Mouse (Mus musculus) intestine, embryonic 14.5 days (tissue): ENCODE data around the gene Gm10985. TPM values are rescaled to one million over a fixed set of nuclear protein-coding genes. Genes with fewer than 3 reads are reported as not detected.

Experiments used
- ATAC-seq: fragments of 200-750 bp; cut with Nextera tagmentation; replicated peaks from 2 replicates; pipeline ENCODE4 v1.8.0; 2017; ENCODE audit warnings: low read depth, moderate number of reproducible peaks, moderate TSS enrichment, moderate library complexity; ENCODE audit not compliant: low FRiP score, low TSS enrichment
- DNase-seq: peaks from one replicate; pipeline ENCODE4 v3.0.0-alpha.2; 2018; ENCODE audit warnings: low spot score
- H3K27ac ChIP-seq: fragments of 300-500 bp; sonication (generic); 2 replicates; pipeline ENCODE4 v1.5.1; 2014; ENCODE audit warnings: low read depth, mild to moderate bottlenecking, control low read depth
- H3K27me3 ChIP-seq: fragments of 300-500 bp; sonication (generic); replicated peaks from 2 replicates; pipeline ENCODE4 v1.6.1; 2014; ENCODE audit warnings: low read length, control low read depth; ENCODE audit not compliant: control insufficient read depth, insufficient read depth
- H3K36me3 ChIP-seq: fragments of 300-500 bp; sonication (generic); 2 replicates; pipeline ENCODE4 v1.6.1; 2014; ENCODE audit warnings: low read length, control low read depth; ENCODE audit not compliant: control insufficient read depth, insufficient read depth
- H3K4me1 ChIP-seq: fragments of 300-500 bp; sonication (generic); replicated peaks from 2 replicates; pipeline ENCODE4 v1.6.1; 2014; ENCODE audit warnings: low read length, control low read depth, mixed read lengths; ENCODE audit not compliant: control insufficient read depth, insufficient read depth
- H3K4me2 ChIP-seq: fragments of 300-500 bp; sonication (generic); 2 replicates; pipeline ENCODE4 v1.6.1; 2014; ENCODE audit warnings: low read length
- H3K4me3 ChIP-seq: fragments of 300-500 bp; sonication (generic); 2 replicates; pipeline ENCODE4 v1.5.1; 2014; ENCODE audit warnings: low read depth, low read length, control low read depth, mixed read lengths
- H3K9ac ChIP-seq: fragments of 300-500 bp; sonication (generic); 2 replicates; pipeline ENCODE4 v1.6.1; 2014; ENCODE audit warnings: mild to moderate bottlenecking, low read length
- H3K9me3 ChIP-seq: fragments of 300-500 bp; sonication (generic); 2 replicates; pipeline ENCODE4 v1.6.1; 2016; ENCODE audit warnings: low read length, control low read depth; ENCODE audit not compliant: control insufficient read depth
- WGBS: fragments of 180-500 bp; shearing (Covaris S2); extraction: QIAGEN DNeasy Blood & Tissue Kit; methylation state at CpG from one replicate; pipeline ENCODE4 v1.1.7; 2014; 5-methylcytosine and 5-hydroxymethylcytosine counted together
- polyA plus RNA-seq: library from polyadenylated mRNA; unstranded; fragments of >200 nt; fragmentation: Nextera tagmentation; extraction: Ambion mirVana; gene quantifications from 2 replicates; pipeline ENCODE4 v1.2.1, GENCODE M21; 2014

Gm10985 gene
- polyA plus RNA-seq = not detected in 2 replicates

DNA sequence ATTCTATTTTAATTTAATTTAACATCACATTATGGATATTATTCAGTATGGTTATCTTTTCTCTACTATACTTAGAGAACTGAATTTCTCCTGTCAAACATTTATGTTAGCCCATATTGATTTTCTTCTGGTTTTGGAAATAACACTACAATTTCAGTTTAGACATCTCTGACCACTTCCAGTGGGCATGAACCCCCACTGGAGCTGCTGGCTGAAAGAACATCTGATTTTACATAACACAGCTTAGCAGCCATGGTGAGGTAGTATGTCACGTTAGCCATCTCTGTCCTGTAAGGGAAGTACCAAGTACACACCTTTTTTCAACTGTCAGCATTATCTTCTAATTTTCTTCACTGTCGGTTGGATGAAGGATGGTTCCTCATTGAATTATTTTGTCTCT, at the start of gene Gm10985:
TSS of gene Gm10985 (plus strand) at position 301 of the 400 bp plus-strand sequence.
- Histone ChIP-seq H3K27me3 (no peaks in the 10 kb centered on the region), H3K4me1 (0 out of 2 replicates have a peak, but pooled peaks cover 3% of the 10 kb centered on the region), H3K9ac (no peak within 1 kb of the TSS), H3K27ac (no peak within 1 kb of the TSS), H3K9me3 (no peaks in the 10 kb centered on the region), H3K36me3 (no peaks in the 10 kb centered on the region), H3K4me3 (no peak within 1 kb of the TSS), H3K4me2 (no peak within 1 kb of the TSS)
- ATAC-seq (no peak), DNase-seq (no peak)
- WGBS = 83% methylated on average over 2 of the region's 2 CpGs

DNA sequence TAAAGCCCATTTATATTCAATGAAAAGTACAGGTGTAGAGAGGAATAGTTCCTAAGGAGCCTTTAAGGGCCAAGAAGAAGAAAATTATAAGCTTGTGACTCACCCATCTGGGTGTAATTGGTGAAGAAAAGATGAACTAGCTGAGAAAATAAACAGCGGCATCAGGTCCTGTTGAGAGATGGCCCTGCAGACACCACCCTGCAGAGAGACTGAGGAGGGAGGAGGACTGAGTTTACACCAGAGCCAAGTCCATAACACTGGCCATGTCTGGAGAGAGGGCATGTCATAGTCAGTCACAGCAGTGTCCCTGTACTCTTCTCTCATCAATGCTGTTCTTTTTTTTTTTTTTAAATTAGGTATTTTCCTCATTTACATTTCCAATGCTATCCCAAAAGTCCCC, 48.0 kb upstream of the Gm10985 start:
- no peak for DNase-seq
- H3K9ac ChIP-seq = no peak overlapping the region
- H3K36me3 ChIP-seq = no peaks in the 10 kb centered on the region
- no peak for ATAC-seq
- no peaks in the 10 kb centered on the region for H3K4me1 ChIP-seq
- H3K4me3 ChIP-seq = no peak overlapping the region
- H3K4me2 ChIP-seq = no peak overlapping the region
- H3K27me3 ChIP-seq = no peaks in the 10 kb centered on the region
- no peak overlapping the region for H3K27ac ChIP-seq
- 88% methylated on average over 1 of the region's 1 CpGs for WGBS
- H3K9me3 ChIP-seq = no peaks in the 10 kb centered on the region

DNA sequence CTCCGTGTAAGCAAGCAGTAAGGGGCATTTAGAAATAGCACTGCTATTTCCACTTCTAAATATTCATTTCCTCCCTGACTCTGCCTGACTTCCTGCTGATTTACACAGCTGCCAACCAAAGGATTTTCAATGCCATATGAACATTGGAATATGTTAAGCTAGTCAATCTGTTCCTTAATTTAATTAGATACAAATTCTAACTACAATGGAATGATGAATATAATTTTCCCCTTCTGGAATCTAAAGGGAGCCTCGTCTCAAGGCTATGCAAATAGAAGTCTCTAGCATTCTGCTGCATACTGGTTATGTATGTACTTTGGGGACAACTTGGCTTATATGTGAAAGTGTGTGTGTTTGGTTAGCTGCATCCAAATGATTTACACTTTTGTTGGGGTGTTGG, 45.2 kb upstream of the Gm10985 start:
- Histone ChIP-seq H3K9ac (no peak overlapping the region), H3K9me3 (no peaks in the 10 kb centered on the region), H3K4me2 (no peak overlapping the region), H3K4me3 (no peak overlapping the region), H3K36me3 (no peaks in the 10 kb centered on the region), H3K4me1 (no peaks in the 10 kb centered on the region), H3K27me3 (no peaks in the 10 kb centered on the region), H3K27ac (no peak overlapping the region)
- ATAC-seq (no peak), DNase-seq (no peak)
- 66% methylated on average over 2 of the region's 2 CpGs for WGBS

DNA sequence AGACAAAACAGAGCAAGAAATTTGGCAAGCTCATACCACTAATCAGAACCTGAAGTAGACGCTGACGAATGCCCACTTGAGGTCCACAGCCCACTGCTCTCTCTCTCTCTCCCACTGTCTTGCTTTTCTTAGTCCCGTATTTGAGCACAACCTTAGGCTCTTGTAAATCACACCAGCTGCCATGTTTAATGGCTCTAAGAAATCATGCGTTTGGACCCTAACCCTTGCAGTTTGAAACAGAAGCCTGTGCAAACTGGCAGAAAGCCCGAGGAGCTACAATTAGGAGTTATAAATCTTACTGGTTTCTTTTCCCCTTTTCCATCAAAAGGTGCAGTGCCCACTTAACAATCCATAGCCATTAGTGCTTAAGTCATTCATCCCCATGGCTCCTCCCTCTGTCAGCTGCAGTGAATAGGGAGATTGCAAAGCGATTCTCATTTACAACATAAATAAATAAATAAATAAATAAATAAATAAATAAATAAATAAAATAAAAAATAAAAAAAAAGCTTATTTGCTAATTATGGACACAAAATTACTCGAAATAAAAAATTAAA, 31.4 kb upstream of the Gm10985 start:
- ATAC-seq = no peak
- DNase-seq = no peak
- 38% methylated on average over 7 of the region's 7 CpGs for WGBS

DNA sequence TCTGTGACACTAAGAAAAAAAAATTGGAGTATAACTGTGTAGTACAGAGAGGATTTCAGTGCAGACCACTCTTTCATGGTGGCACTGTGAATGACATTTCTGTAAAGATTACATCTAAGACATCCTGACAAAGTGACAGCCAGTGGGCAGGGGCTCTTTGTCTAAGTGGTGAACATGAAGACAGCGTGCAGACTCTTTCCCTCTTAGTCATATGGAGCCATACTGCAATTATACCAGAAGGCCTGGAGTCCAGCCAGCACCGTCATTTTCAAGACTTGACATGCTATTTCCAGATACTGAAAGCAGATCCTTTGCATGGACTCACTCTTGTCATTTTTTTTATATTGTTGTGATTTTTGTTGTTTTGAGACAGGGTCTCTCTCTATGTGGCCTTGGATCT, 10.6 kb upstream of the Gm10985 start:
- Histone ChIP-seq H3K4me3 (no peak overlapping the region), H3K9ac (no peak overlapping the region), H3K9me3 (no peaks in the 10 kb centered on the region), H3K27me3 (no peaks in the 10 kb centered on the region), H3K27ac (no peak overlapping the region), H3K4me2 (no peak overlapping the region), H3K36me3 (no peaks in the 10 kb centered on the region), H3K4me1 (no peaks in the 10 kb centered on the region)
- ATAC-seq (no peak), DNase-seq (no peak)
- WGBS = 74% methylated on average over 2 of the region's 2 CpGs

More for the DNA sequence above, 31.4 kb upstream of the Gm10985 start:
- Histone ChIP-seq H3K27ac (no peak overlapping the region), H3K4me2 (no peak overlapping the region), H3K36me3 (no peaks in the 10 kb centered on the region), H3K4me1 (no peaks in the 10 kb centered on the region), H3K4me3 (no peak overlapping the region), H3K27me3 (no peaks in the 10 kb centered on the region), H3K9ac (no peak overlapping the region), H3K9me3 (no peaks in the 10 kb centered on the region)

DNA sequence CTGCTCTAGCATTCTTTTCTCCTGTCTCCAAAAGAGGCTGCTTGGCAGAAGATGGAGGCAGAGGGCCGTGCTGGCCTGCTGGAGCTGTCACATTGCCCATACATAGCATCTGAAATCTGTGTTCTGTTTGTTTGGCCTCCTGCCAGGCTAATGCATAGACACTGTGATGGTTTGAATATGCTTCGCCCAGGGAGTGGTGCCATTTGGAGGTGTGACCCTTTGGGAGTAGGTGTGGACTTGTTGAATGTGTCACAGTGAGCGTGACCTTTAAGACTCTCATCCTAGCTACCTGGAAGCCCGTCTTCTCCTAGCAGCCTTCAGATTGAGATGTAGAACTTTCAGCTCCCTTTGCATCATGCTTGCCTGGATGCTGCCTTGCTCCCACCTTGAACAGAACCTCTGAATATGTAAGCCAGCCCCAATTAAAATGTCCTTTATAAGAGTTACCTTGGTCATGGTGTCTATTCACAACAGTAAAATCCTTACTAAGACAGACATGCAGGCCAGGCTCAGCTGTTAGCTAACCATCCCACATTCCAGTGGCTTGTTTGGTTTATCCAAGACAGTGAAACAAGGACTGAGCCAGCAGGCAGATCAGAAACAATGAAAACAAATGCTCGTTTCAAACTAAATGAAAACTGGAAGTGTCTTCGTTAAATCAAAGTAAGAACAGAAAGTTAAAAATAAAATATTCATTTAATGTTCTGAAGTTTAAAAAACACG, 1.5 kb downstream of the Gm10985 start:
- ATAC-seq (no peak), DNase-seq (no peak)
- no peak overlapping the region for H3K9ac ChIP-seq
- H3K27ac ChIP-seq = no peak overlapping the region
- 56% methylated on average over 7 of the region's 7 CpGs for WGBS
- no peaks in the 10 kb centered on the region for H3K36me3 ChIP-seq
- no peaks in the 10 kb centered on the region for H3K27me3 ChIP-seq
- no peak overlapping the region for H3K4me2 ChIP-seq
- H3K4me1 ChIP-seq = 0 out of 2 replicates have a peak, but pooled peaks cover 3% of the 10 kb centered on the region
- H3K4me3 ChIP-seq = no peak overlapping the region
- no peaks in the 10 kb centered on the region for H3K9me3 ChIP-seq

DNA sequence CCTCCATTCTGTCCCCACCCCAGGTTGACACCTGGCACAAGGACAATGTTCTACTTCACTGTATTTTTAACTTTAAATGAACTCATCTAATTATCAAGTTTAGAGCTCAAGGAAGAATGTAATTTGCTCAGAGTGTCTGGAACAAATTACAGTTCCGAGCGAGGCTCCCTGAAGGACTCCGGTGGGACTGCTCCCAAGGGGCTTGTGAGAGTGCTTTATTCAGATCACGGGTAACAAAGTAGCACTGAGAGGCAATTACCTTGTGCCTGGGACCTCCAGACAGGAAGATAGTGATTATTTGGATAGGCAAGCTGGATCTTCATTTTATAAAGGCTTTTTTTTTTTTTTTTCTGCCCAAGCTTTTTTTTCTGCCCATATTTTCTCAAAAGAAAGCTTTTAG, 2.8 kb downstream of the Gm10985 start:
- DNase-seq = no peak
- H3K9ac ChIP-seq = no peak overlapping the region
- no peaks in the 10 kb centered on the region for H3K9me3 ChIP-seq
- 78% methylated on average over 4 of the region's 4 CpGs for WGBS
- H3K4me1 ChIP-seq = 0 out of 2 replicates have a peak, but pooled peaks cover 3% of the 10 kb centered on the region
- no peak for ATAC-seq
- no peaks in the 10 kb centered on the region for H3K27me3 ChIP-seq
- no peak overlapping the region for H3K4me3 ChIP-seq
- no peaks in the 10 kb centered on the region for H3K36me3 ChIP-seq
- no peak overlapping the region for H3K27ac ChIP-seq
- H3K4me2 ChIP-seq = no peak overlapping the region

DNA sequence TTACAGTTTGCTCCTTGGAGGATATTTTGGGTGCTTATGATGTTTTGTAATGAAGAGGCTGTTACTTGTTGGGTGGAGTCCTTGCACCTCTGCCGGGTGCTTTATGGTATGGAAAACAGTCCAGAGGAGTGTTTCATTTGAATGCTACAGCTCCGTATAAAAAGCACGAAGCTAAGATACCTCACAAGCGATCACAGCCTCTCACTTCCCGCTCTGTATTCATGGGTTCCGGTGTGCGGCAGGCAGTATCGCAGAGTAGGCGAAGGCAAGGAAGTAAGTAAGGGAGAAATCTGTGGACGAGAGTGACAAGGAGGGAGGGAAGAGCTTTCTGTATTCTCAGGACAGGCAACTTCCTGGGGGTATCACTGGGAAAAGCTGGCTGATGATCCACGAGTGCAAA, 3.4 kb downstream of the Gm10985 start:
- H3K36me3 ChIP-seq = no peaks in the 10 kb centered on the region
- no peak for DNase-seq
- H3K27ac ChIP-seq = no peak overlapping the region
- H3K4me3 ChIP-seq = no peak overlapping the region
- H3K9me3 ChIP-seq = no peaks in the 10 kb centered on the region
- no peak for ATAC-seq
- 0 out of 2 replicates have a peak, but pooled peaks cover 3% of the 10 kb centered on the region for H3K4me1 ChIP-seq
- H3K27me3 ChIP-seq = no peaks in the 10 kb centered on the region
- 79% methylated on average over 11 of the region's 11 CpGs for WGBS
- no peak overlapping the region for H3K4me2 ChIP-seq
- no peak overlapping the region for H3K9ac ChIP-seq

DNA sequence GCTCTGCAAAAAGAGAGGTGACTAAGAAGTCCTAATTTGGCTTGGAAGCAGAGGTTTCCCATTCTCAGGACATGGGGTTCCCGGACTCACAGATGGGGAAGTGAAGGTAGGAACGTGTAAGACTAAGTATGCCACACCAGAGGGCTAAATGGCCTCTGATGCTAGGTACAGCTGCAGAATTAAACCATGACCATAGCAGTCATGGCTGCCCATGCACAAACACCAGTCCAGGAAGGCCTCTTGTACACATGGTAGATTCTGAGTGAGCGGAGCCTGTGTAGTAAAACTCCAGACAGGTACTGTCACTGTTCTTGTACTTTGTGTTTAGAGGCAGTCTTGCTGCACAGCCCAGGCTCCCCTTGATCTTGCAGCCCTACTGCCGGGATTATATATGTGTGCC, 9.4 kb downstream of the Gm10985 start:
- 76% methylated on average over 4 of the region's 4 CpGs for WGBS
- Histone ChIP-seq H3K4me3 (no peak overlapping the region), H3K27me3 (no peaks in the 10 kb centered on the region), H3K9ac (no peak overlapping the region), H3K9me3 (no peaks in the 10 kb centered on the region), H3K4me1 (no peaks in the 10 kb centered on the region), H3K27ac (no peak overlapping the region), H3K36me3 (peaks cover 31% of the 10 kb centered on the region), H3K4me2 (no peak overlapping the region)
- ATAC-seq (no peak), DNase-seq (no peak)
